Mouse (Mus musculus) ES-Bruce4 (cell line): ENCODE data around the gene Cd80.

Experiments
- EP300 ChIP-seq: IDR thresholded peaks from 2 replicates; pipeline ENCODE4 v1.6.1; 2011; ENCODE audit warnings: low read depth, low read length; ENCODE audit not compliant: insufficient read depth
- POLR2A ChIP-seq: IDR thresholded peaks from one replicate; pipeline ENCODE4 v1.8.1; 2011; ENCODE audit warnings: low read length; ENCODE audit not compliant: insufficient read depth

DNA sequence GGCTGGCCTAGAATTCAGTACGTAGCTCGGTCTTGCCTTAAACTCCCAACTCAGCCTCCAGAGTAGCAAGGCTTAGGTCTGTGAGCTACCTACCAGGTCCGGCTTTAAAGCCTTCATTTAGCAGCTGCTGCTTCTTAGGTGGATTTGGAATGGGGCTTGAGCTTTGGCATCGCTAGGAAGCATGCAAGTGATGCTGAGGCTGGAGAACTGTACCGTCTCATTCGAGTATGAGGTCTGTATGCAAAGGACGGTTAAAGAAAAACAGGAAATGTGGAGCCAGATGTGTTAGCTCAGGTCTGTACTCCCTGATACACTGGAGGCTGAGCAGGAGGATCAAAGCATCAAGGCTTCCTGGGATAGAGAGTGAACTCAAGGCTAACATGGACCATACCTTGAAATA lies 6.8 kb downstream of the Cd80 start:
- TF ChIP-seq EP300, result no peak
- no peak for TF ChIP-seq POLR2A
